Mouse (Mus musculus) retina, embryonic 14.5 days (tissue): ENCODE measurements around the gene Me1.

Source experiments
- DNase-seq: peaks from one replicate; pipeline ENCODE4 v3.0.0-alpha.2; 2015; ENCODE audit warnings: low spot score

The Me1 gene

GRCm38 (mm10) chr9:86543451-86543850 lies 152.3 kb downstream of the Me1 start:
- no peak for DNase-seq

- DNase-seq = no peak
Measured at GRCm38 (mm10) chr9:86534071-86534470, 161.7 kb downstream of the Me1 start.
